Mouse (Mus musculus): ENCODE data around the gene Rnf11.

The Rnf11 gene

DNA sequence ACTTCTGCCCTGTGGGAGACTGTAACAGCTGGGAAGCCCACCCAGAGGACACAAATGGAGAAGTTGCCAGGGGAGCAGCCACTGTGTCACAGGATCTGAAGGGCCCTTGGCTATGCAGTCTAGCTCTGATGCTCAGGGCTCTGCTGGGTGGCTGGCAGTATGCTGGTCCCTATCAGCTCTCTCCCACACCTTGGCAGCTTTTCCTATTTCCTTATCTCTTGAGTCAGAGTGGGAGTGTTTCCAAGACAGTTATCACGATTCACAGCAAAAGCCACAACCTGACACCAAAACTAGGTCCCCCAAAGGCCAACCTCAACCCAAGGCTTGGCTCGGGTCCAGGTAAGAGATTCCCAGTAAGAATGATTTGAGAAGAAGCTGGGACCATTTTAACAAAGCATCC is 39.1 kb downstream of the Rnf11 start:
- in situ Hi-C loops (cut with MboI, MseI): no loop called here

DNA sequence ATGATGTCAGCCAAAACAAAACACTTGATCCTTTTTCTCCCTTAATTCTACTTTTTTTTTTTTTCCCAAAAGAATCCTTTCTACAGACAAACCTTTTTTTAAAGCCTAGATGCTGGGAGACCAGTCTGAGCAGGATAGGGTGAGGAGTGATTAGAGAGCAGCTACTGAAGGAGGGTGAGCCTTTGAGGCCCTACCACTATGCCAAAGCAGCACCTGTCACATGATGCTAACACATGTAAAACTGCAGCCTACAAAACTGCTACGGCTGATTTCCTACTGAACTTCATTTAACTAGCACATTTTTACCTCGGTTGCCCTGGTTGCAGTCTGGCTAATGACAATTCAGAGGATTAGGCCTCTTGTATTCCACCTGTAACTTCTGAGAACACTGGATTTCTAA is 39.6 kb downstream of the Rnf11 start:
- in situ Hi-C loops (cut with MboI, MseI): no loop called here

DNA sequence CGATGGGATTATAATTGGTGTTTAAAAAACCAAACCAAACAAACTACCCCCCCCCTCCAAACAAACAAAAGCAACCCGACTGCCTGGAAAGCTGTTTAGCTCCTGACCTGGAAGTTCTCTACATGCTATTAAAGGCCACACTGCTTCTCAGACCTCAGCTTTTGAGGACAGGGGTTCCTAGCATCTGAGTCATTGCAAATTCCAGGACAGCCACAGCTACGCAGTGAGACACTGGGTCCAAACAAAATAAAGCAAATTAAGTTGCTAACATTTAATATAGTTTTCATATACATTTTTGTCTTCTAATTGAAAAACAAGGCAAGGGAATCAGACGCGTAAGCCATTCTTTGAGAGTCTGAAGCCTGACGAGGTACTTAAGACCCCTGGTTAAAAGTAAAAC is 40.1 kb downstream of the Rnf11 start:
- in situ Hi-C loops (cut with MboI, MseI): no loop called here

DNA sequence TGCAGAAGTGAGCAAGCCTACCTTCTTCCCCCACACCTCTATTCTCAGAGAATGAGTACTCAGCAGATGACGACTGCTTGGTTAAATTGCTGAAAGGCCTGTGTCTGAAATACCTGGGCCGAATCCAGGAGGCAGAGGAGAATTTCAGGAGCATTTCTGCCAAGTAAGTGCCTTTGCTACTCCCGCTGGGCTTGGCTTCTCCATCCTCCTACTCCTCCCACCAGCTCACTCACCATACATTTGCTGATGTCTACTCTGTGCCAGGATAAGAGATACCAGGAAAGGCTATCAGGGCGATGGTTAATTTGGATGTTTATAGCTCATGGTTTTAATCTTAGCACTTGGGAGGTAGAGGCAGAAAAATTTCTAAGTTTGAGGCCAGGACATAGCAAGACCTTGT is 41.9 kb downstream of the Rnf11 start:
- in situ Hi-C loops (cut with MboI, MseI): no loop called here

DNA sequence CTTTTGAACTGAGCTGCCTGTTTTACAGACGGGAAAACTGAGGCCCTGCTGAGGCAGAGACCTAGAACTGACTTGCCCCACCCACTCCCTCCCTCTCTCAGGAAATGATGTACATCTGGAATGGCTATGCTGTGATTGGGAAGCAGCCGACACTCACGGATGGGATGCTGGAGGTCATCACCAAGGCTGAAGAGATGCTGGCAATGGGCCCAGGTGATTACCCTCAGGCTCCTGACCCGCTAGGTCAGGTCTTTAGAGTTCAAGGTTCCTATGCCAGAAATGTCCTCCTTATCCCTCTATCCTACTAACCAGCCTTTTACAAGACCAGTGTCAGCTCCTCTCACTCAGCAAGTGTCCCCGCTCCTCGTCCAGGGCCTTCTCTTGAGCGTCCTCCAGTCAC is 42.4 kb downstream of the Rnf11 start:
- in situ Hi-C loops (cut with MboI, MseI): no loop called here

GRCm38 (mm10) chr4:109441000-109441399 is 43.5 kb downstream of the Rnf11 start:
- in situ Hi-C loops (cut with MboI, MseI): no loop called here

- in situ Hi-C loops (cut with MboI, MseI): no loop called here
Measured at GRCm38 (mm10) chr4:109440381-109440780, 44.1 kb downstream of the Rnf11 start.

GRCm38 (mm10) chr4:109439825-109440248 is 44.7 kb downstream of the Rnf11 start:
- in situ Hi-C loops (cut with MboI, MseI): no loop called here

DNA sequence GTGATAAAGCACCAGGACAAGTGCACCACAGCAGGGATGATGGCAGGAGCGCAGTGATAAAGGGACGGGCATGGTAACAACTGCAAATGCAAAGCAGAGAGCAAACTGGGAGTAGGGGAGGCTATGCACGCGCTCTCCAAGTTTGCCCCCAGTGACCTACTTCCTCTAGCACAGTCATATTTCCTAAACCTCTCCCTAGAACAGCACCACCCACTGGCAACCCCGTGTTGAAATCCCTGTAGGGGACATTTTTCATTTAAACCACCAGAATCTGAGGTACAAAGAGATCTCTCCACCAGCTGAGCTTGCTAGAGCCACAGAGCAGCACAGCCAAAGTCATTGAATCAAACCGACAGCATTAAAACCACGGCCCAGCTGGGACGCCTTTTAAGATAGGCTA is 45.4 kb downstream of the Rnf11 start:
- in situ Hi-C loops (cut with MboI, MseI): no loop called here

- in situ Hi-C loops (cut with MboI, MseI): no loop called here
Measured at GRCm38 (mm10) chr4:109437913-109438878, 46.3 kb downstream of the Rnf11 start.

GRCm38 (mm10) chr4:109434256-109434655 is 50.3 kb downstream of the Rnf11 start:
- in situ Hi-C loops (cut with MboI, MseI): no loop called here

- in situ Hi-C loops (cut with MboI, MseI): no loop called here
Measured at GRCm38 (mm10) chr4:109433641-109434040, 50.9 kb downstream of the Rnf11 start.

DNA sequence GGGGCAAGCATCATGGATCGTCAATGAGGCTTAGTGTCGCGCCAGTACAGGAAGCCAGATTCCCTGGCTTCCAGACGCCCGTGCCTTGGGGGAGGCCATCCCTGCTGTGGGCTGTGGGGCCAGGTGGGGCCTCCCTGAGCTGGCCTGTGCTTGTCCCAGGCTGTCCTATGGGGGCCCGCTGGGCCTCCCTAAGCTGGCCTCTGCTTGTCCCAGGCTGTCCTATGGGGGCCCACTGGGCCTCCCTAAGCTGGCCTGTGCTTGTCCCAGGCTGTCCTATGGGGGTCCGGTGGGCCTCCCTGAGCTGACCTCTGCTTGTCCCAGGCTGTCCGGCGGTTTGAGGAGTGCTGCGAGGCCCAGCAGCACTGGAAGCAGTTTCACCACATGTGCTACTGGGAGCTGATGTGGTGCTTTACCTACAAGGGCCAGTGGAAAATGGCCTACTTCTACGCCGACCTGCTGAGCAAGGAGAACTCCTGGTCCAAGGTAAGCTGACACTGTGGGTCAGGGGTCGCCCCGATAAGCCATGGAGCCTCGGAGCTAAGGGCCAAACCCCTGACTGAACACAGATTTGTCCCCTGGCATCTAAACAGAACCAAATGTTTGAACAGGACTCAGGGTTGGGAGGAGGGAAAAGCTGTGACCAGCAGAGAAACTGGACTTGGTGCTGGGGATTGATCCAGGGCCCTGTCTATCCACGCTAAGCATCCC is 51.7 kb downstream of the Rnf11 start:
- in situ Hi-C loops (cut with MboI, MseI): no loop called here

- in situ Hi-C loops (cut with MboI, MseI): no loop called here
Measured at GRCm38 (mm10) chr4:109430854-109431253, 53.7 kb downstream of the Rnf11 start.

DNA sequence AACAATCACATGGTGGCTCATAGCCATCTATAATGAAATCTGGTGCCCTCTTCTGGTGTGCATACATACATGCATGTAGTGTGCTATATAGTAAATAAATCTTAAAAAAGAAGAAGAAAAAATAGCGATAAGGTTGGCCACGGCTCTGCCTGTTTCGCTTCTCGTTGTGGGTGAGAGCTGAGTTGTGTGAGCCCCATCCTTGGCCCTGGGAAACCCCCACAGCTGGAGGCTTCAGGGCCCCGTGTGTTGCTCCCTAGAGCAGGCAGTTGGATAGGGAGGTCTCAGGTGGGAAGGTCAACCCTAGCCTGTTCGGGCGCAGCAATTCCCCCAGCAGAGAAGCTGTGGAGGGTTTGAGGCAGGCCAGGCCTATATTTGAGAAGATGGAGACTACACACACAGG is 54.3 kb downstream of the Rnf11 start:
- in situ Hi-C loops (cut with MboI, MseI): no loop called here

GRCm38 (mm10) chr4:109427058-109427457 is 57.5 kb downstream of the Rnf11 start:
- in situ Hi-C loops (cut with MboI, MseI): no loop called here

GRCm38 (mm10) chr4:109423438-109423837 is 61.1 kb downstream of the Rnf11 start:
- in situ Hi-C loops (cut with MboI, MseI): no loop called here

DNA sequence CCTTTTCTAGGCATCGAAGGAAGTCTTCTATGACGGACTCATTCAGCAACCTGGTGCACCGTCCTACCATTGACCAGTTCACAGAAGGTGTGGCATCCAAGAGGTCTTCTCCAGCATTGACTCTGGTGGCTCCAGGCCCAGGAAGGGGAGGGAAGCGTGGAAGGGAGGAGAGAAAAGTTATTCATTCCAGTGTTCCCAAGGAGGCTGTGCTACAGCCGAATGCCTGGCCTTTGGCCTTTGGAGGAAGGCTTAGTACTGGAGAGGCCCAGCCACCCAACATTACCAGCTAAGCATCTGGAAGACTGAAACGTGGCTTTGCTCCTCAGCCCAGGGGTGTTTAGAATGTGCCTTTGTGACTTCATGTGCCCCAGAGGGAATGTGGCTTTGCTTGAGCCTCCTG is 62.1 kb downstream of the Rnf11 start:
- in situ Hi-C loops (cut with MboI, MseI): no loop called here

DNA sequence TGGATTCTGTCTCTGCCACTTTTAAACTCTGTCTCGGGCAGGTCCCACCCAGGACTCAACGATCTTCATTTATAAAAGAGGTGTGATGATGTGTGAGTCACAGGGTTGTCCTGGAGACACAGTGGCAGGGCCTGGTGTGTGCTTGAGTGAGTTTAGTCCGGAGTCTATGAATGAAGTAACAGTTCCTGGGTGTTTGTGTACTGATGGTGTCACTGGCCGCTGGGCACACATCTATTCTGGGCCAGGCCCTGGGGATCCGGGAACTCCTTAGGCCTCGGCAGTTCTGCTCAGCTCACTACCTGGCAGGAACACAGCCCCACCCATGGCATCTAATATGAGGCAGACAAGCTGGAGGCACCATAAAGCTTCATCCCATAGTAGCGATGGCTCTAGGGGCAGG is 62.9 kb downstream of the Rnf11 start:
- in situ Hi-C loops (cut with MboI, MseI): no loop called here

GRCm38 (mm10) chr4:109420138-109420795 is 64.3 kb downstream of the Rnf11 start:
- in situ Hi-C loops (cut with MboI, MseI): no loop called here

DNA sequence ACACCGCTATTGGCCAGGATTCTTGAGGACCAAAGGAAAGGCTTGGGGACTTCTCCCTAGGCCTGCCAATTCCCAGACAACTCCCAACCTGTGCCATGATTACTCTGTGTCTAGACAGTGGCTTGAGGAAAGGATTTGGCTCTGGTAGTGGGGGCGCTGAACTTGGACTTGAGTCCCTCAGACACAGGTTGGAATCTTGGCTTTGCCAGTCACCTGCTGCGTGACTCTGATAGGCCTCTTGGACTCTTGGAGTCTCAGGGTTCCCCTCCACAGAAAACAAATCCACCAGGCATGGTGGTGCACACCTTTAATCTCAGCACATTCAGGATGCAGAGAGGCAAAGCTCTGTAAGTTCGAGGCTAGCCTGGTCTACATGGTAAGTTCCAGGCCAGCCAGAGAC is 65.0 kb downstream of the Rnf11 start:
- in situ Hi-C loops (cut with MboI, MseI): no loop called here

DNA sequence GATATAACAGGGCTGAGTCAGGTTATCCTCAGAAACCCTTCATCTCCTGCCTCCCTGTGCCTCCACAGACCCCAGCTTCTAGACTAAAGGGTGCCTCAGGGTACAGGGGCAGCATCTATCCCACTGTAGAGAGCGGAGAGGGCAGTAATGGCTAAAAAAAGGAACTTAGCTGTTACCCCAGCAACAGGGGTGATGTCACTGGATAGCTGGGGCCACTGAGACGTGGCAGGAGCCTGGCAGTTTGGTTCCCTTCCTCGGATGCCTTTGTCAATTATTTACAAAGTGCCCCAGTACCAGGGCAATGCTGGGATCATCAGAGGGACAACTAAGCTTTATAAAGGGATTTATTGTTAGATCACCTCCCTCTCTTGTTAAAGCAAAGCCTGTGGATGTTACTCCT is 65.5 kb downstream of the Rnf11 start:
- in situ Hi-C loops (cut with MboI, MseI): no loop called here

All from T-helper 1 cell (primary cell).